1 mouse cellular context compared by ENCODE assay signal in the genomic region with DNA sequence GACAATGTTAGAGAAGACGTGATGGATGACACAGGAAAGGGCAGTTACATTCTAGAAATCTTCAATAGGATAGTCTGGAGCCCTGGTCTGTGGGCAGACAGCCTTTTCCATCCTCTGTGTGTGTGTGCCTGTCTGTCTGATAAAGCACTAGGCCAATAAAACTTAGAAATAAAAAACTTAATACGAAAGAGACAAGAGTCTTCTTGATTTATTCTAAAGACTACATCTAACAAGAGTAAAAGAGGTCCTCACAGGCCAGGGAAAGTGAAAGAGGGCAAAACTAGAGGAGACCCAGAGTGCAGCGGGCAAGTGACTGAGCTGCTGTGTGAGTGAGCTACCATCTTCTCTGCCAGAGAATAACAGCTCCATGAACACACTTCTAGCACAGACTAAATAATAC.
TF ChIP-seq lines count a peak whose summit lies in the region.

No protein-coding gene starts in this region.

TF ChIP-seq in CH12.LX, 34 proteins besides CTCF, POLR2A, EP300 and RAD21:
- TF ChIP-seq NRF1 (IDR thresholded peaks at IDR 0.05; ENCODE audit: low read depth, low read length) (no peak), ZNF384 (IDR thresholded peaks at IDR 0.05; ENCODE audit: low read depth, low read length) (no peak), SIN3A (IDR thresholded peaks at IDR 0.05; ENCODE audit: low read length) (no peak), ETS1 (conservative IDR thresholded peaks at IDR 0.05; ENCODE audit: low read depth, low read length) (no peak), MEF2A (IDR thresholded peaks at IDR 0.05; ENCODE audit: borderline replicate concordance, low read depth, low read length) (no peak), JUN (IDR thresholded peaks at IDR 0.05; ENCODE audit: insufficient read depth, low read depth, low read length) (no peak), TBP (conservative IDR thresholded peaks at IDR 0.05; ENCODE audit: low read depth, low read length) (no peak), ELF1 (IDR thresholded peaks at IDR 0.05; ENCODE audit: low read depth, low read length) (no peak), IRF4 (IDR thresholded peaks at IDR 0.05; ENCODE audit: low read depth, low read length) (no peak), PAX5 (IDR thresholded peaks at IDR 0.05; ENCODE audit: low read length) (no peak), MYC (IDR thresholded peaks at IDR 0.05; ENCODE audit: low read depth, low read length) (no peak), ZMIZ1 (IDR thresholded peaks at IDR 0.05; ENCODE audit: low read depth, low read length) (no peak), RCOR1 (conservative IDR thresholded peaks at IDR 0.05; ENCODE audit: low read depth, low read length) (no peak), ZKSCAN1 (IDR thresholded peaks at IDR 0.05; ENCODE audit: borderline replicate concordance, low read depth, low read length) (no peak), POLR2AphosphoS2 (IDR thresholded peaks at IDR 0.05; ENCODE audit: low read depth, low read length) (no peak), E2F4 (IDR thresholded peaks at IDR 0.05; ENCODE audit: insufficient replicate concordance, low read depth, low read length) (no peak), USF2 (conservative IDR thresholded peaks at IDR 0.05; ENCODE audit: low read depth, low read length) (no peak), SMC3 (IDR thresholded peaks at IDR 0.05; ENCODE audit: low read depth, low read length) (no peak), USF1 (IDR thresholded peaks at IDR 0.05; ENCODE audit: low read depth, low read length) (no peak), BHLHE40 (IDR thresholded peaks at IDR 0.05; ENCODE audit: low read depth, low read length) (no peak)
